Mouse (Mus musculus): ENCODE data around the gene Gm2696.

- TF ChIP-seq CTCF (IDR thresholded peaks at IDR 0.05; ENCODE audit: low read depth) = no peak
- no peak for TF ChIP-seq EP300 (IDR thresholded peaks at IDR 0.05; ENCODE audit: low read depth)
These were observed 50.3 kb downstream of the Gm2696 start for GRCm38 (mm10) chr10:77864762-77865143.

All from heart, postnatal 0 days (tissue).